Mouse (Mus musculus) spleen, postnatal 10 days (tissue): ENCODE measurements at regions not wholly inside any gene's neighbourhood (a gene's known extent, or its start where the extent isn't known, plus 50 kb on each side); places are given as distances from the start of the nearest gene placed in this dataset.

ENCODE experiments used
- DNase-seq, 2 experiments: peaks; one replicate each; pipeline ENCODE4 v3.0.0; 2021 to 2022; ENCODE audit warnings: low spot score in 2 of 2

- DNase-seq, result no peak
Observed at GRCm38 (mm10) chr11:109088488-109089252, 55.5 kb downstream of the E030025P04Rik start.

- DNase-seq, result no peak
Observed at GRCm38 (mm10) chr11:109081957-109082356, 62.2 kb downstream of the E030025P04Rik start.

GRCm38 (mm10) chr11:109081454-109081853, 62.7 kb downstream of the E030025P04Rik start:
- DNase-seq, result no peak

GRCm38 (mm10) chr11:109080847-109081415, 63.2 kb downstream of the E030025P04Rik start:
- no peak for DNase-seq

- no peak for DNase-seq
Observed at GRCm38 (mm10) chr11:109079466-109079865, 64.7 kb downstream of the E030025P04Rik start.

- DNase-seq, result no peak
Observed at GRCm38 (mm10) chr11:109076587-109077417, 67.4 kb downstream of the E030025P04Rik start.

- DNase-seq, result no peak
Observed at GRCm38 (mm10) chr11:109071340-109071739, 72.8 kb downstream of the E030025P04Rik start.

- DNase-seq, result no peak
Observed at GRCm38 (mm10) chr11:109070412-109070811, 73.8 kb downstream of the E030025P04Rik start.

GRCm38 (mm10) chr11:109069326-109069709, 74.9 kb downstream of the E030025P04Rik start:
- DNase-seq, result no peak

GRCm38 (mm10) chr11:109068371-109069325, 75.5 kb downstream of the E030025P04Rik start:
- DNase-seq, result no peak

- DNase-seq, result no peak
Observed at GRCm38 (mm10) chr11:109067733-109068132, 76.4 kb downstream of the E030025P04Rik start.

GRCm38 (mm10) chr11:109061971-109062370, 82.2 kb downstream of the E030025P04Rik start:
- no peak for DNase-seq

- no peak for DNase-seq
Observed at GRCm38 (mm10) chr11:109060527-109060908, 83.7 kb downstream of the E030025P04Rik start.

GRCm38 (mm10) chr11:109059863-109060526, 84.2 kb downstream of the E030025P04Rik start:
- no peak for DNase-seq

GRCm38 (mm10) chr11:109058021-109058420, 86.1 kb downstream of the E030025P04Rik start:
- DNase-seq, result no peak

- no peak for DNase-seq
Observed at GRCm38 (mm10) chr11:109048257-109049101, 95.7 kb downstream of the E030025P04Rik start.

GRCm38 (mm10) chr11:109047483-109048110, 96.6 kb downstream of the E030025P04Rik start:
- no peak for DNase-seq

- DNase-seq, result no peak
Observed at GRCm38 (mm10) chr11:109046446-109046845, 97.7 kb downstream of the E030025P04Rik start.

GRCm38 (mm10) chr11:109040519-109040916, 103.7 kb downstream of the E030025P04Rik start:
- no peak for DNase-seq
